Mouse (Mus musculus): ENCODE measurements around the gene Cdc42se2.

GRCm38 (mm10) chr11:54785566-54785965 is 1.9 kb downstream of the Cdc42se2 start:
- TF ChIP-seq POLR2A (IDR thresholded peaks at IDR 0.05; ENCODE audit: insufficient read depth, low read depth, low read length) (no peak), CTCF (IDR thresholded peaks at IDR 0.05; ENCODE audit: insufficient read depth, low read depth, low read length) (no peak)
